Mouse (Mus musculus) c-Kit-positive CD71-positive TER-119-negative erythroid progenitor cells, embryonic 14.5 days (primary cell): ENCODE data around the gene Gm45213.

Experiments used
- DNase-seq: peaks from one replicate; pipeline ENCODE4 v3.0.0-alpha.2; 2013; ENCODE audit warnings: low read depth

Gm45213 gene

GRCm38 (mm10) chr7:66106581-66107056 lies 63.2 kb downstream of the Gm45213 start:
- DNase-seq = no peak

GRCm38 (mm10) chr7:66107206-66107605 lies 63.8 kb downstream of the Gm45213 start:
- DNase-seq = no peak

GRCm38 (mm10) chr7:66107930-66108329 lies 64.5 kb downstream of the Gm45213 start:
- DNase-seq = no peak

GRCm38 (mm10) chr7:66108961-66109854 lies 65.8 kb downstream of the Gm45213 start, which contains the start of gene Chsy1:
Chsy1 (plus strand) TSS chr7:66109515.
- DNase-seq = peak; percentile 81

GRCm38 (mm10) chr7:66109855-66110635 lies 66.6 kb downstream of the Gm45213 start:
- no peak for DNase-seq

GRCm38 (mm10) chr7:66110636-66111112 lies 67.3 kb downstream of the Gm45213 start:
- no peak for DNase-seq

GRCm38 (mm10) chr7:66111211-66111610 lies 67.8 kb downstream of the Gm45213 start:
- no peak for DNase-seq
